Mouse (Mus musculus) small intestine, adult 2 months (tissue): Measurements from ENCODE around the gene Fdxacb1. TPM values are rescaled to one million over a fixed set of nuclear protein-coding genes. Genes with fewer than 3 reads are reported as not detected.
A peak's percentile ranks its signal among the peaks of the same experiment; 100 is the strongest.

Source experiments
- H3K27ac ChIP-seq: fragments of 200-500 bp; 2 replicates; pipeline ENCODE4 v1.5.1; 2012; ENCODE audit warnings: low read depth, low read length, control low read depth, inconsistent platforms; ENCODE audit not compliant: insufficient read depth
- H3K27me3 ChIP-seq: fragments of 200-500 bp; 2 replicates; pipeline ENCODE4 v1.6.1; 2012; ENCODE audit warnings: mild to moderate bottlenecking, moderate library complexity, low read length, inconsistent platforms; ENCODE audit not compliant: control insufficient read depth, insufficient read depth
- H3K36me3 ChIP-seq: fragments of 200-500 bp; 2 replicates; pipeline ENCODE4 v1.6.1; 2012; ENCODE audit warnings: mild to moderate bottlenecking, low read length, control low read depth, inconsistent platforms; ENCODE audit not compliant: control insufficient read depth, insufficient read depth
- H3K4me1 ChIP-seq: fragments of 200-500 bp; 2 replicates; pipeline ENCODE4 v1.6.1; 2012; ENCODE audit warnings: low read length, inconsistent platforms, mixed read lengths; ENCODE audit not compliant: control insufficient read depth, insufficient read depth, insufficient read length
- H3K4me3 ChIP-seq: fragments of 200-500 bp; 2 replicates; pipeline ENCODE4 v1.5.1; 2012; ENCODE audit warnings: low read depth, mild to moderate bottlenecking, control low read depth, inconsistent platforms, low read length, moderate library complexity
- CTCF ChIP-seq: fragments of 200-500 bp; IDR thresholded peaks from 2 replicates; pipeline ENCODE4 v1.5.1; 2012; ENCODE audit warnings: low read depth, mild to moderate bottlenecking, control low read depth, inconsistent platforms, low read length, moderate library complexity, mixed read lengths; ENCODE audit not compliant: insufficient replicate concordance, insufficient read length; ENCODE audit errors: extremely low read depth
- POLR2A ChIP-seq: fragments of 200-500 bp; IDR thresholded peaks from 2 replicates; pipeline ENCODE4 v1.6.1; 2012; ENCODE audit warnings: low read depth, mild to moderate bottlenecking, control low read depth, inconsistent platforms, low read length, moderate library complexity
- WGBS: fragments of 180-500 bp; shearing (Covaris S2); methylation state at CpG from one replicate; pipeline ENCODE4 v1.1.7; 2018; 5-methylcytosine and 5-hydroxymethylcytosine counted together
- polyA plus RNA-seq: library from polyadenylated mRNA; depleted of rRNA; stranded (reverse); fragments of >200 nt; gene quantifications from 2 replicates; pipeline ENCODE4 v1.2.3, GENCODE M21; 2012

The Fdxacb1 gene
- polyA plus RNA-seq, 1 experiment = 2.4 TPM

DNA sequence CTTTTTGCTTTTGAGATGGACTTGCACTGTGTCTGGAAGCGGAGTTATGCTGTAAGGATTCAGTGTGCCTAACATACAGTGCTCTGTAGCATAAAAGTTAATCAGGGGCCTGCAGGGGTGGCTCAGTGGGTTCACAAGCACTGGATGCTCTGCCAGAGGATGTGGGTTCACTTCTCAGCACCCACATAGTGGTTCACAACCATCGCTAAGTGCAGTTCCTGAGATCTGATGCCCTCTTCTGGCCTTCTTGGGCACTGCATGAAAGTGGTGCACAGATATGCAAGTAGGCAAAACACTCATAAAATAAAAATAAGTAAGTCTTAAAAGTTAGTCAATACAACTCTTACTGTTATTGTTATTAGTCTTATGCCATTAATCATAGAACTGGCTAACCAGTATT, 14.1 kb downstream of the Fdxacb1 start:
- WGBS = 83% methylated on average over 2 of the region's 2 CpGs
- no peak for TF ChIP-seq POLR2A
- TF ChIP-seq CTCF = peak; percentile 59; the same call in 1 of the 2 replicates
- H3K4me1 ChIP-seq = no peaks in the 10 kb centered on the region
- H3K36me3 ChIP-seq = peaks cover 41% of the 10 kb centered on the region
- no peak overlapping the region for H3K4me3 ChIP-seq
- H3K27ac ChIP-seq = no peak overlapping the region
- no peaks in the 10 kb centered on the region for H3K27me3 ChIP-seq

DNA sequence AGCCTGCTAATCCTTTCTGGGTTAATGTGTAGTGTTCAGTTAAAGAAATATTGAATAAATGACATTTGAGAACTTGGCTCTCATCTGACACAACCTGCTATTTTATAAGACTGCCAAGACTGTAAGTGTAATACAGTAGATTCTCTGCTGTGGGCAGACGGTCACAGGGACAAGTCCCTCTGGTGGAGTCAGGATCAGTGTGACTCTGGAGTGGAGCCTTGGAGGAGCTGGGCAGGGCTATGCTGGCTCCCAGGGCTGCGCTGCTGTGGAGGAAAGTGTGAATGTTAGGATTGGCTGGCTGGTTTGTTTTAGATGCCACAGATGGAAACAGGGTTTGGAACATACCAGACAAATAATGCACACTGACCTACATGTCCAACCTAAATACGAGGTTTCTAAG, 27.2 kb downstream of the Fdxacb1 start:
- no peak overlapping the region for H3K27ac ChIP-seq
- no peaks in the 10 kb centered on the region for H3K4me1 ChIP-seq
- WGBS = 95% methylated on average over 3 of the region's 3 CpGs

DNA sequence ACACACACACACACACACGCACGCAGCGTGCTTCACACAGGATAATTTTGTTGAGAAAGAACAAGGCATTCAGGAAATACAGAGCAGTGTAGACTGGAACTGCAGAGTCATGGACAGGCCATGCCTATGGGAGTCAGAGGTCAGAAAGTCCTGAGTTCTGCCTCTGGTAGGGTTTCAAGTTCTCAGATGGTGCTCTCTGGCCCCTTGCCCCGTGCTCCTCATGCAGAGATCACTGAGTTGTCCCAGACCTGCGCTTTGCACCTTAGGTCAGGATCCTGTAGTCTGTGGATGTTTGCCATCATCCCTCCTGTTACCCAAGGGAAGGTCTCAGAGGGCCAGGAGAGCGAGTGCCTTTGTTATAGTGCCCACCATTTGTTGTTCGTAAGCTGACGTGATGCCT, 28.7 kb downstream of the Fdxacb1 start:
- Histone ChIP-seq H3K36me3 (peaks cover 28% of the 10 kb centered on the region), H3K27me3 (no peaks in the 10 kb centered on the region), H3K4me3 (no peak overlapping the region), H3K4me1 (no peaks in the 10 kb centered on the region), H3K27ac (no peak overlapping the region)
- 95% methylated on average over 8 of the region's 8 CpGs for WGBS
- TF ChIP-seq POLR2A (no peak), CTCF (no peak)

More for the DNA sequence above, 27.2 kb downstream of the Fdxacb1 start:
- Histone ChIP-seq H3K4me3 (no peak overlapping the region), H3K36me3 (peaks cover 27% of the 10 kb centered on the region), H3K27me3 (no peaks in the 10 kb centered on the region)
- TF ChIP-seq POLR2A (no peak), CTCF (no peak)

DNA sequence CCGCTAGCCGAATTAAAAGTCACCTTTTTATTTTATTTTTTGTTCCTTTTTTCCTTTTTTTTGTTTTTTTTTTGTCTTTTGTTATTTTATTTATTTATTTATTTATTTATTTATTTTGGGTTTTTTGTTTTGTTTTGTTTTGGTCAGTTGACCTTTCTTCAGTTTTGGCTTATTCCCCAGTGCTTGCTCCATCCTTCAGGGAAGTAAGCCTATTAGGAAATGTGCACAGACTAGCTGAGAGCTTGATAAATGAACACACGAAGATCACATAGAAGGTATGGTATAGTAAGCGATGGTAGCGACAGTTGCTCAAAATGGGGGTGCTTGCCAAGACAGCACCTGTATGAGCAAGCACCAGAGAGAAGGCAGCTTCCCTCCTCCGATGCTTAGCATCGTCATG, 29.6 kb downstream of the Fdxacb1 start:
- no peaks in the 10 kb centered on the region for H3K4me1 ChIP-seq
- TF ChIP-seq CTCF = no peak
- TF ChIP-seq POLR2A = no peak
- H3K27ac ChIP-seq = no peak overlapping the region
- H3K27me3 ChIP-seq = no peaks in the 10 kb centered on the region
- H3K4me3 ChIP-seq = no peak overlapping the region
- H3K36me3 ChIP-seq = peaks cover 28% of the 10 kb centered on the region
- 94% methylated on average over 7 of the region's 7 CpGs for WGBS

DNA sequence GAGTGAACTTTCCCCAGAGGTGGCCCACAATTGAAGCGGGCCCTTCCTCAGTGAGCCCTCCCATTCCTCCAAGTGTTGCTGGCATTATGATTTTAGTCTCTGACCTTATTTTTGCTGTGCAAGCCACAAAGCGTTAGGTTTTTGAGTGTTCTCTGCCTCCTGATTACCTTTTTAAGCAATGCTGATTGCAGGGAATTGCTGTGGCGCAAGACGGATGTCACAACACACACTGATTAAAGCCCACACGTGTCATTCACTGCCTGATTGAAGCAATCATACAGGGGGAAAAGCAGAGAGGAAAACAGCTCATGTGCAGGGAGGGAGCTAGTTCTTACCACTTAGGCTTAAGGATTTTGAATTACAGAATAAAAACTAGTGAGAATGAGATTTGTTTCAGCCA, 30.3 kb downstream of the Fdxacb1 start:
- no peaks in the 10 kb centered on the region for H3K4me1 ChIP-seq
- 79% methylated on average over 5 of the region's 5 CpGs for whole genome bisulfite sequencing
- H3K4me3 ChIP-seq = no peak overlapping the region
- TF ChIP-seq CTCF = no peak
- TF ChIP-seq POLR2A = no peak
- H3K27me3 ChIP-seq = no peaks in the 10 kb centered on the region
- H3K36me3 ChIP-seq = peaks cover 33% of the 10 kb centered on the region
- no peak overlapping the region for H3K27ac ChIP-seq

DNA sequence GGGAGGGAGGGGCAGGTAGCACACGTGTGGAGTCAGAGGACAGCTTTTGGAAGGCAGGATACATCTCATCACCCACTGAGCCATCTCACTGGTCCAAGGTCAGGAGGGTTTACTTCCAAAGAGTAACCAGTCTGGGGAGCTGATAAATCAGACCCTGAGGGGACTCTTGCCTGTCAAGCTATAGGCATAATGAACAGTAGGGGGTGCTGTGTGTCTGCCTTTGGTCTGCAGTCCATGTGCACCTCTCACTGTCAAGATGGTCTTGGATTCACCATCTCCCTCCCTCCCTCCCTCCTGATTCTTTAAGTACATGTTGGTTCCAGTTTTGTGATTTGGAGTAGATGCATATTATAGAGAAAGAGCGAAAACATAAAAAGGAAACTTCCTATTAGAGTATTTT, 32.9 kb downstream of the Fdxacb1 start:
- Histone ChIP-seq H3K27me3 (no peaks in the 10 kb centered on the region), H3K4me3 (no peak overlapping the region), H3K4me1 (no peaks in the 10 kb centered on the region), H3K27ac (no peak overlapping the region), H3K36me3 (peaks cover 39% of the 10 kb centered on the region)
- peak; percentile 53; the same call in 1 of the 2 replicates for TF ChIP-seq CTCF
- no peak for TF ChIP-seq POLR2A
- WGBS = 59% methylated on average over 2 of the region's 2 CpGs

DNA sequence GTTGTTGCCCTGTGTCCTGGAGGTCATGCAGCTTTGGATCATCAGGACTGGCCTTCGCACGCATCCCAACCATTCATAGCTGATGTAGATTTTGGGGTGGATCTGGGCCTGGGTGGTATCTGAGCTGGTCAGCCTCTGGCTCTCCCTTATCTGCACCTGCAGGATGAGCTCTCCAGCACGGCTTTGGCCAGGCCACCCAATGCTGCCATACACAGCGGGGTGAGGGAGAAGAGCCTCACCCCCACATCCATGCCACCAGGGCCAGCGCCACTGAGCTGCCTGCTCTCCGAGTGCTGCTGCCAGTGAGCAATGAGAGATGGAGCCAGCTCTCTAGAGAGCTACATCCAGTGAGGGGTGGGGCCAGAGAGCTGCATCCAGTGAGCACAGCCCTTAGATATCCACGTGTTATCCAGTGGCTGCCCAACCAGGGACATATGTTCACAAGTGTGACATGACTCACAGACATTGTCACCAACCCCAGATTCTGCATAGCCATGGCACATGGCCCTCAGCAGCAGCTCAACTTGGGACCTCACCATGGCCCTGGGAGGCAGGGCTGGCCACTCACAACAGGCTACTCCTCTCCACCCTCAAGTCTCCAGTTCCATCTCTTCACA, 35.1 kb downstream of the Fdxacb1 start:
- H3K4me1 ChIP-seq = no peaks in the 10 kb centered on the region
- H3K27ac ChIP-seq = no peak overlapping the region
- TF ChIP-seq CTCF (no peak), POLR2A (no peak)
- WGBS = 86% methylated on average over 7 of the region's 7 CpGs
- no peak overlapping the region for H3K4me3 ChIP-seq
- H3K27me3 ChIP-seq = no peaks in the 10 kb centered on the region
- peaks cover 46% of the 10 kb centered on the region for H3K36me3 ChIP-seq

DNA sequence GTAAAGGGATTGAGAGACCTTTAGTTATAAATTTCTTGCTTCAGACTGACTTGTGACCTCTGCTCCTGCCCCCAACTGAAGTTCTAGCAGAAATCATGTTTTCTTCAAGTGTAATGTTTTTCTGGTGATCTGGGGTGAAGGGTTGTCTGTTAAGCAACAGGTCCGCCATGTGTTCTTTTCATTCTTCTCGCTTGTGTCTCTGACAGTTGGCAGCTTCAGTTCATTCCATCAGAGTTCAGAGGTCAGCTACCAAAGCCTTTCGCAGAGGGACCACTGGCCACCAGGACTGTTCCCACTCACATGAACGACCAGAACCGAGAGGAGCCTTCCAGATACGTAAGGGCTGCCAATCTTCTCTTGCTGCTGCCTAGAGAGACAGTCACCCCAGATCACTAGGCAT, 40.4 kb downstream of the Fdxacb1 start:
- Histone ChIP-seq H3K27ac (no peak overlapping the region), H3K36me3 (peaks cover 45% of the 10 kb centered on the region), H3K4me1 (no peaks in the 10 kb centered on the region), H3K4me3 (no peak overlapping the region), H3K27me3 (no peaks in the 10 kb centered on the region)
- WGBS = 90% methylated on average over 6 of the region's 6 CpGs
- TF ChIP-seq CTCF (no peak), POLR2A (no peak)
